Mouse (Mus musculus) intestine, postnatal 0 days (tissue): ENCODE data around the gene Ccng2. TPM values are rescaled to one million over a fixed set of nuclear protein-coding genes. Genes with fewer than 3 reads are reported as not detected.

ENCODE experiments used
- ATAC-seq: fragments of 200-750 bp; cut with Nextera tagmentation; 2 replicates; pipeline ENCODE4 v1.8.0; 2017; ENCODE audit warnings: mild to moderate bottlenecking, moderate TSS enrichment, moderate library complexity
- H3K27ac ChIP-seq: fragments of 300-500 bp; sonication (generic); 2 replicates; pipeline ENCODE4 v1.5.1; 2014; ENCODE audit warnings: mild to moderate bottlenecking, low read depth, low read length, moderate library complexity
- H3K27me3 ChIP-seq: fragments of 300-500 bp; sonication (generic); replicated peaks from 2 replicates; pipeline ENCODE4 v1.6.1; 2014; ENCODE audit warnings: low read length, mixed read lengths; ENCODE audit not compliant: control insufficient read depth, insufficient read depth
- H3K36me3 ChIP-seq: fragments of 300-500 bp; sonication (generic); 2 replicates; pipeline ENCODE4 v1.6.1; 2014; ENCODE audit warnings: mild to moderate bottlenecking, moderate library complexity; ENCODE audit not compliant: control insufficient read depth, insufficient read depth
- H3K4me1 ChIP-seq: fragments of 300-500 bp; sonication (generic); replicated peaks from 2 replicates; pipeline ENCODE4 v1.6.1; 2014; ENCODE audit warnings: antibody characterized with exemption, low read length, mixed read lengths; ENCODE audit not compliant: control insufficient read depth, insufficient read depth
- H3K4me2 ChIP-seq: fragments of 300-500 bp; sonication (generic); replicated peaks from 2 replicates; pipeline ENCODE4 v1.6.1; 2014; ENCODE audit warnings: low read depth, mild to moderate bottlenecking, moderate library complexity
- H3K4me3 ChIP-seq: fragments of 300-500 bp; sonication (generic); 2 replicates; pipeline ENCODE4 v1.5.1; 2014; ENCODE audit warnings: low read depth, low read length
- H3K9ac ChIP-seq: fragments of 300-500 bp; sonication (generic); 2 replicates; pipeline ENCODE4 v1.6.1; 2014; ENCODE audit warnings: mild to moderate bottlenecking, low read depth, low read length
- H3K9me3 ChIP-seq: fragments of 300-500 bp; sonication (generic); 2 replicates; pipeline ENCODE4 v1.6.1; 2016; ENCODE audit warnings: mixed run types; ENCODE audit not compliant: control insufficient read depth
- CTCF ChIP-seq: sonication (generic); IDR thresholded peaks from 2 replicates; pipeline ENCODE4 v1.5.1; 2016; ENCODE audit warnings: low read depth, mild to moderate bottlenecking, control low read depth, antibody characterized with exemption, moderate library complexity
- WGBS: fragments of 180-500 bp; shearing (Covaris S2); extraction: QIAGEN DNeasy Blood & Tissue Kit; methylation state at CpG from one replicate; pipeline ENCODE4 v1.1.7; 2014; 5-methylcytosine and 5-hydroxymethylcytosine counted together
- polyA plus RNA-seq: library from polyadenylated mRNA; unstranded; fragments of >200 nt; fragmentation: Nextera tagmentation; extraction: Ambion mirVana; gene quantifications from 2 replicates; pipeline ENCODE4 v1.2.1, GENCODE M21; 2015

The Ccng2 gene
- polyA plus RNA-seq, 1 experiment from 2014 or later, result 34.5 TPM

- no peaks in the 10 kb centered on the region for H3K9me3 ChIP-seq
- no peak overlapping the region for H3K4me3 ChIP-seq
- H3K9ac ChIP-seq, result no peak overlapping the region
- H3K36me3 ChIP-seq, result no peaks in the 10 kb centered on the region
- H3K27me3 ChIP-seq, result no peaks in the 10 kb centered on the region
- TF ChIP-seq CTCF, result no peak
- no peaks in the 10 kb centered on the region for H3K4me1 ChIP-seq
- no peak overlapping the region for H3K27ac ChIP-seq
- H3K4me2 ChIP-seq, result no peak overlapping the region
- 64% methylated on average over 2 of the region's 2 CpGs for WGBS
- ATAC-seq, result no peak
Measured at GRCm38 (mm10) chr5:93305126-93305830, 38.2 kb downstream of the Ccng2 start.

GRCm38 (mm10) chr5:93308909-93309308 is 41.9 kb downstream of the Ccng2 start:
- Histone ChIP-seq H3K4me2 (no peak overlapping the region), H3K27ac (no peak overlapping the region), H3K4me3 (no peak overlapping the region), H3K9ac (no peak overlapping the region), H3K27me3 (no peaks in the 10 kb centered on the region), H3K4me1 (no peaks in the 10 kb centered on the region), H3K9me3 (no peaks in the 10 kb centered on the region), H3K36me3 (no peaks in the 10 kb centered on the region)
- no peak for ATAC-seq
- 88% methylated on average over 2 of the region's 2 CpGs for WGBS
- no peak for TF ChIP-seq CTCF

- TF ChIP-seq CTCF, result peak; percentile 77
- Histone ChIP-seq H3K4me3 (no peak overlapping the region), H3K9me3 (no peaks in the 10 kb centered on the region), H3K4me1 (no peaks in the 10 kb centered on the region), H3K4me2 (no peak overlapping the region), H3K9ac (no peak overlapping the region), H3K27me3 (no peaks in the 10 kb centered on the region), H3K27ac (no peak overlapping the region), H3K36me3 (no peaks in the 10 kb centered on the region)
- WGBS, result 50% methylated on average over 1 of the region's 1 CpGs
- ATAC-seq, result no peak
Measured at GRCm38 (mm10) chr5:93323320-93324001, 56.4 kb downstream of the Ccng2 start.

Other genes starting within 250 kb of the Ccng2 start
- gene Sowahb, start 222.2 kb upstream of the Ccng2 start, polyA plus RNA-seq, result 16.1 and 18.0 TPM in 2 replicates
- gene Sept11, start 173.8 kb upstream of the Ccng2 start, polyA plus RNA-seq, result 39.2 and 40.9 TPM in 2 replicates
- 68.1 and 71.0 TPM in 2 replicates for gene Ccni, start 60.8 kb upstream of the Ccng2 start, polyA plus RNA-seq
- 1.0 and 1.3 TPM in 2 replicates for gene 2010109A12Rik, start 60.7 kb upstream of the Ccng2 start, polyA plus RNA-seq